Mouse (Mus musculus) left cerebral cortex, postnatal 36 days (tissue): ENCODE results near the gene Chil5. TPM values are rescaled to one million over a fixed set of nuclear protein-coding genes. Genes with fewer than 3 reads are reported as not detected.

Source experiments
- total RNA-seq, 2 experiments: library from RNA; stranded (reverse); gene quantifications; 2 replicates each; pipeline ENCODE4 v1.2.3; 2021

Gene Chil5
- total RNA-seq, 2 experiments from 2014 or later: not detected

Other genes starting within 250 kb of the Chil5 start
- gene Rap1a, start 231.5 kb downstream of the Chil5 start, total RNA-seq: 10 to 100 TPM; 57.7 to 72.0 TPM
- gene Adora3, start 162.0 kb downstream of the Chil5 start, total RNA-seq: 1 to 10 TPM in 1 of 2 experiments, under 1 TPM in 1; 0.81 to 1.3 TPM
- not detected for gene Tmigd3, start 161.9 kb downstream of the Chil5 start, total RNA-seq
- gene I830077J02Rik, start 100.2 kb downstream of the Chil5 start, total RNA-seq: 1 to 10 TPM; 1.4 to 1.8 TPM
- gene Wdr77, start 73.4 kb downstream of the Chil5 start, total RNA-seq: 10 to 100 TPM; 46.9 to 50.7 TPM
- gene Atp5f1, start 72.7 kb downstream of the Chil5 start, total RNA-seq: 100 to 1,000 TPM; 256 to 269 TPM
- gene Ovgp1, start 59.1 kb downstream of the Chil5 start, total RNA-seq: 1 to 10 TPM; 1.1 to 4.9 TPM
- gene Pifo, start 18.2 kb downstream of the Chil5 start, total RNA-seq: not detected
- under 1 TPM; 0.62 to 0.86 TPM for gene Chia1, start 80.4 kb upstream of the Chil5 start, total RNA-seq
- gene Chil3, start 134.8 kb upstream of the Chil5 start, total RNA-seq: not detected
- not detected for gene Chil4, start 186.7 kb upstream of the Chil5 start, total RNA-seq